Mouse (Mus musculus) ES-E14 (cell line): ENCODE measurements around the gene Birc7. TPM values are rescaled to one million over a fixed set of nuclear protein-coding genes. Genes with fewer than 3 reads are reported as not detected.

Experiments used
- DNase-seq: peaks from one replicate; pipeline ENCODE4 v3.0.0-alpha.2; 2013; ENCODE audit warnings: low read depth, low spot score
- H3K27ac ChIP-seq: 2 replicates; pipeline ENCODE4 v1.5.1; 2012; ENCODE audit warnings: low read depth, mild to moderate bottlenecking, low read length, moderate library complexity, mixed read lengths; ENCODE audit not compliant: poor library complexity, insufficient read depth, severe bottlenecking
- H3K36me3 ChIP-seq: 2 replicates; pipeline ENCODE4 v1.6.1; 2012; ENCODE audit warnings: mild to moderate bottlenecking, low read length, moderate library complexity, mixed read lengths; ENCODE audit not compliant: control insufficient read depth, poor library complexity, insufficient read depth, severe bottlenecking
- H3K4me1 ChIP-seq, 2 experiments: fragments of 150-350 bp in 1 of 2; sonication (generic) in 1 of 2; 2 replicates each; pipeline ENCODE4 v1.6.1; 2012; ENCODE audit warnings: low read length in 2 of 2, mild to moderate bottlenecking in 1 of 2, mixed read lengths in 1 of 2; ENCODE audit not compliant: control insufficient read depth in 2 of 2, insufficient read depth in 2 of 2, poor library complexity in 1 of 2
- H3K4me3 ChIP-seq, 2 experiments: fragments of 150-350 bp in 1 of 2; sonication (generic) in 1 of 2; 2 replicates each; pipeline ENCODE4 v1.5.1; 2012; ENCODE audit warnings: low read length in 2 of 2, low read depth in 1 of 2, mild to moderate bottlenecking in 1 of 2, mixed read lengths in 1 of 2; ENCODE audit not compliant: insufficient read depth in 1 of 2, poor library complexity in 1 of 2, severe bottlenecking in 1 of 2
- H3K9ac ChIP-seq: 2 replicates; pipeline ENCODE4 v1.6.1; 2012; ENCODE audit warnings: low read depth, mild to moderate bottlenecking, low read length, mixed read lengths; ENCODE audit not compliant: poor library complexity, insufficient read depth, severe bottlenecking
- H3K9me3 ChIP-seq: fragments of 150-350 bp; sonication (generic); 2 replicates; pipeline ENCODE4 v1.6.1; 2012; ENCODE audit warnings: low read depth, mild to moderate bottlenecking, low read length; ENCODE audit not compliant: control insufficient read depth, insufficient read depth
- CHD2 ChIP-seq: IDR thresholded peaks from 2 replicates; pipeline ENCODE4 v1.6.1; 2014; ENCODE audit warnings: mild to moderate bottlenecking, low read depth, low read length, inconsistent platforms
- HCFC1 ChIP-seq: IDR thresholded peaks from 2 replicates; pipeline ENCODE4 v1.6.1; 2012; ENCODE audit warnings: low read length, inconsistent platforms, borderline replicate concordance; ENCODE audit not compliant: insufficient read depth
- MAFK ChIP-seq: IDR thresholded peaks from 2 replicates; pipeline ENCODE4 v1.6.1; 2014; ENCODE audit warnings: mild to moderate bottlenecking, low read depth, low read length, inconsistent platforms; ENCODE audit not compliant: insufficient read depth
- ZC3H11A ChIP-seq: IDR thresholded peaks from 2 replicates; pipeline ENCODE4 v1.6.1; 2012; ENCODE audit warnings: low read depth, mild to moderate bottlenecking, inconsistent platforms, low read length, borderline replicate concordance
- ZNF384 ChIP-seq: IDR thresholded peaks from 2 replicates; pipeline ENCODE4 v1.6.1; 2012; ENCODE audit warnings: low read depth, low read length, inconsistent platforms
- in situ Hi-C, 2 experiments: fragments of 600-800 bp; cut with MboI; formaldehyde crosslinking; loops; one replicate each; pipeline ENCODE4 v1.15.1; 2025; ENCODE audit warnings: low sequenced_read_pairs in 2 of 2, inconsistent platforms in 1 of 2; ENCODE audit not compliant: unreplicated experiment in 2 of 2
- total RNA-seq: library from RNA; depleted of rRNA; stranded (reverse); fragments of 300-350 nt; gene quantifications from 2 replicates; pipeline ENCODE4 v1.2.3, GENCODE M21; 2012

Gene Birc7
- total RNA-seq, 1 experiment: 2.1 TPM

DNA sequence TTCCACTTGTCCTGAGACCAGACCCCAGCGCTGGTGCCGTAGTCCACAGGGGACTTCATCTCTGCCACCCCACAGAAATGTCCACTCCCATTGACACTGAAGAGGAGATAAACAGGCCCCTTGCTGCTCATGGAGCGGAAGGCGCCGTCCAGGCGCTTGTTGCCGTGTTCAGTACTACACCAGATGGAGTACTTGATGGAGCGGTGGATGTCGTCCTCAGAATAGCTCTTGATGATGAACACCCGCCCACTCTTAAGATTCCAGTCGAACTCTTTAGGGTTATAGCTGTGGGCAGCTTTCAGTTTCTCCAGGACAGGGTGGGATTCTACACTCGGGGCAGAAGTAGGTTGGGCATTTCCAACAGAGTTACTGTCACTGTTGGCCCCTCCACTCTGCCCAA is 17.9 kb upstream of the Birc7 start:
- H3K9me3 ChIP-seq: no peaks in the 10 kb centered on the region
- peaks cover 40% of the 10 kb centered on the region for H3K36me3 ChIP-seq
- TF ChIP-seq CHD2: no peak
- peaks cover 2 to 12% of the 10 kb centered on the region in 2 experiments; a peak in 2 of 4 replicates for H3K4me1 ChIP-seq
- in situ Hi-C loops: no loop called here
- no peak for DNase-seq
- no peak overlapping the region for H3K4me3 ChIP-seq
- H3K9ac ChIP-seq: no peak overlapping the region
- no peak overlapping the region for H3K27ac ChIP-seq

DNA sequence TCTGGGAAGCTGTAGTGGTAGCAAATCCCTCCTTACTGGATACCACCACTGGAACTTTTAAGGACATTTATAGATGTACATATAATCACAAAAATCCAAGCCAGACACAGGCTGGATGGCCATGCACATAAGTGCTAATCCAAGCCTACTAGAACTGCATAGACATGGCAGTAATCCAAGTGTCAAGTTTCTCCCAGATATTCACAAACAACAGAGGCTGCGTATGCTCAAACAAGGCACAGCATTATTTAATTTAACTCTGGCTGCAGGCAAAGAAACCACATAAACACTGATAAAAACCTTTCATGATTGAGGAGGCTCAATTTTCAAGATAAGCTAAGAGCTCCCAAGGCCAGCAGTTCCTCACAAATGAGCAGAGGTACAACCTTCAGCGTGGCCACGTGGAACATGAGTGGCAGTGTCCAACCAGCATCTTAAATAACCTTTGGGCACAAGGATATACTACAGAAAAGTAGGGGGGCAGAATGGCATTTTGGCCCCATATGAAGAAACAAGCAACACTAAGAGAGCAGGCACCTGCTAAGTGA is 12.9 kb upstream of the Birc7 start:
- peaks cover 0 to 10% of the 10 kb centered on the region in 2 experiments; a peak in 2 of 4 replicates for H3K4me1 ChIP-seq
- TF ChIP-seq ZC3H11A (no peak), MAFK (no peak), HCFC1 (no peak), CHD2 (no peak), ZNF384 (no peak)
- no peak overlapping the region for H3K4me3 ChIP-seq
- in situ Hi-C loops: no loop called here
- no peak for DNase-seq
- no peak overlapping the region for H3K27ac ChIP-seq
- H3K36me3 ChIP-seq: peaks cover 41% of the 10 kb centered on the region
- H3K9ac ChIP-seq: no peak overlapping the region
- no peaks in the 10 kb centered on the region for H3K9me3 ChIP-seq

DNA sequence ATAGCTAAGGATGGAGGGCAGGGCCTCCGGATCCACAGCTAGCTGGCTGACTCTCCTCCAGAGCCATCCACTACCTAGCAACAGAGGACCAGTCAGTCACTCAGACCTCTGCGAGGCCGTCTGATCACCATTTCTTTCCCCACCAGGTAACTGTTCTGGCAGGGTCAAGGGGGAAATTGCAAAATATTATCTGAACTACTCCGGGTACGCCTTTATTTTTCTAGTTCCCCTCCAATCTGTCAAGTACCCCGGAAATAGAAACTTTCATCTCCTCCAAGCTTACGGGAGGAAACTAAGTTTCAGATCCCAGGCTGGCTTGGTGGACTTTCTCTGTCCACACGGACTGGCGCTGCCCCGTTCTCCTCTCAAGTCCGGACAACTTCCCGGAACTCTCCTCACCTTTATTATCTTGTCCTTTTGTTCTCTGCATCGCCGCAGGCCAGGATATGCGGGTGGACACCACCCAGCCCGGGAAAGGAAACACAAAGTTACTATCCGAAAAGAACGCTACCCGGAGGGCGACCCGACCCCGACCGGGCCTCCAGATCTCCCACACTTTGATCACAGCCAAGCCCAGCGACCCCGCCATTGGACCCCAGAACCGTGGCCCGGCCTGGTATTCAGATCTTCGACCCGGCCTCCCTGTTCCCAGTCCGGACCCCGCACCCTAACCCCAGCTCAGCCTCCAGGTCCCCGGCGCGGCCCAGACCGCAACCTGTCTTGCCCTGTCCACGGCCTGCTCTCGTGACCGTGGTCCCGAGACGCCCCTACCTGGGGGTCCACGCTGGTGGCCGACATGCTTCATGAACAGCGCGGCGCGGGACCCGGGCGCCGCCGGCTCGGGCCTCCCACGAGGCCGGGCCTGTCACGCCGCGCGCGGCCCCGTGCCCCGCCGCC is 8.7 kb upstream of the Birc7 start:
- in situ Hi-C loops: no loop called here
- TF ChIP-seq CHD2: no peak
- TF ChIP-seq ZNF384: no peak
- TF ChIP-seq HCFC1: no peak
- no peak for TF ChIP-seq ZC3H11A
- Histone ChIP-seq H3K27ac (peak overlapping the region; percentile 79), H3K9ac (peak overlapping the region; percentile 99), H3K4me1 (no peaks in the 10 kb centered on the region; a peak in 1 of 4 replicates), H3K36me3 (peaks cover 14% of the 10 kb centered on the region), H3K9me3 (no peaks in the 10 kb centered on the region), H3K4me3 (peak overlapping the region; percentile 95 to 99)
- DNase-seq: no peak

DNA sequence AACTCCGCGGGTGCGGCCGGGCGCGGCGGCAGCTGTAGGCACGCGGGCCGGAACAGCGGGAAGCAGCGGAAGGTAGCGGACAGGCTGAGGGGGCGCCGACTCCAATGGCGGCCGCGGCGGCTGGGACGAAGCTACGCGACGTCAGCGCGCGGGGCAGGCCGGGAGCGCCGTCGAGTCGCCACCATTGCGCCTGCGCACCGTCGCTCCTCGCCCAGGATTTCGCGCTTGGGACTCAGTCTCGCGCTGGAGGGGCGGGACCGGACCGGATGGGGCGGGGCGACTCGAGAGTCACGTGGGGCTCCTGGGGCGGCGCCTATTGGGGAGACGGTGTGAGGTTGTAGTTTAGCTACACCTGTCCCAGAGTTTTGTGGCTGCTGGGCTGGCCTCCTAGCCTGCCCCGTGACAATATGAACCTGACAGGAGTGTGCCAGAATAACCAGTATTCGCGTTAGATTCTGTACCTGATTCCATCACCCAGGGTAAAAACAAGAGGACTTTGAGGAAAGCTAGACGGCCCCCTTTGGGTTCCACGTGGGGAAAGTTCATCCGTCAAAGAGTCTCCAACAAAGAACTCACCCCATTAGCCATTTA is 7.9 kb upstream of the Birc7 start, which contains the start of gene Ythdf1:
Gene Ythdf1 (minus strand): TSS at position 140 of the 591 bp plus-strand sequence.
- H3K4me3 ChIP-seq: peak within 1 kb of the TSS; percentile 95 to 99
- in situ Hi-C loops: no loop called here
- no peaks in the 10 kb centered on the region for H3K9me3 ChIP-seq
- TF ChIP-seq CHD2: no peak; the same call in 1 of the 2 replicates
- peak; percentile 55; the same call in 1 of the 2 replicates for TF ChIP-seq HCFC1
- no peak for TF ChIP-seq ZC3H11A
- no peak for TF ChIP-seq MAFK
- H3K27ac ChIP-seq: peak within 1 kb of the TSS; percentile 79
- H3K36me3 ChIP-seq: peaks cover 14% of the 10 kb centered on the region
- H3K9ac ChIP-seq: peak within 1 kb of the TSS; percentile 99
- DNase-seq: peak; percentile 96
- no peaks in the 10 kb centered on the region; a peak in 1 of 4 replicates for H3K4me1 ChIP-seq
